Mouse (Mus musculus): ENCODE results near the gene Sptbn2.

DNA sequence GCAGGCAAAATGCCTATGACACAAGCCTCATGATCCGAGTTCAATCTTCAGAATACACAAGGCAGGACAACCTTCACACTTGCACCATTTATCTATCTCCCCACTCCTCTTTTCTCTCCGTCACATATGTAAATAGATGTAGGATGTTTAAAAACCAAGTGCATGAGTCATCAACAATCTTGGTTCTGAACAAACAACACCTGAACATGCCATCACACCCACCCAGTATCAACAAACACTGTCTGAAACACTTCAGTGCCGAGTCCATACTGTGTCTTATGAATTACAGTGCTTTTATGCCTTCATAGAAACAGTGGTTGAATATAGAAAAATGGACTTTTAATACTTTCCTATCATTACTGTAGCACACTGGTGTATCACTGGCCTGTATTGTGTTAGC lies 61.8 kb downstream of the Sptbn2 start:
- no peak for TF ChIP-seq CTCF (IDR thresholded peaks at IDR 0.05)
- no peak for TF ChIP-seq EP300 (IDR thresholded peaks at IDR 0.05)
